Mouse (Mus musculus) heart, postnatal 36 days (tissue): ENCODE results near the gene Galnt2. TPM values are rescaled to one million over a fixed set of nuclear protein-coding genes. Genes with fewer than 3 reads are reported as not detected.

Experiments used
- DNase-seq, 2 experiments: peaks; one replicate each; pipeline ENCODE4 v3.0.0; 2021 to 2022
- intact Hi-C: fragments of 180-260 bp; cut with DNase I; formaldehyde crosslinking; loops from one replicate; pipeline ENCODE4 v1.15.1; 2025
- total RNA-seq, 2 experiments: library from RNA; stranded (reverse); gene quantifications; 2 replicates each; pipeline ENCODE4 v1.2.3; 2021

The Galnt2 gene
- total RNA-seq, 2 experiments from 2014 or later: 32.1 to 34.2 TPM

- intact Hi-C loops: no loop called here
- no peak for DNase-seq
Observed at GRCm38 (mm10) chr8:124351636-124352035, 120.4 kb downstream of the Galnt2 start.

- intact Hi-C loops: no loop called here
Observed at GRCm38 (mm10) chr8:124360911-124361310, 129.7 kb downstream of the Galnt2 start.

GRCm38 (mm10) chr8:124361773-124362427, 130.7 kb downstream of the Galnt2 start:
- intact Hi-C loops: no loop called here
- DNase-seq: no peak

More at GRCm38 (mm10) chr8:124360911-124361310, 129.7 kb downstream of the Galnt2 start:
- no peak for DNase-seq

- intact Hi-C loops: no loop called here
- no peak for DNase-seq
Observed at GRCm38 (mm10) chr8:124362589-124362988, 131.4 kb downstream of the Galnt2 start.

GRCm38 (mm10) chr8:124363337-124363736, 132.1 kb downstream of the Galnt2 start:
- DNase-seq: no peak
- intact Hi-C loops: no loop called here

GRCm38 (mm10) chr8:124368213-124368612, 137.0 kb downstream of the Galnt2 start:
- peak; percentile 60 to 74 for DNase-seq
- intact Hi-C loops: no loop called here

- DNase-seq: no peak
- intact Hi-C loops: no loop called here
Observed at GRCm38 (mm10) chr8:124370422-124371183, 139.4 kb downstream of the Galnt2 start.

GRCm38 (mm10) chr8:124371410-124372123, 140.4 kb downstream of the Galnt2 start:
- intact Hi-C loops: no loop called here
- no peak for DNase-seq

- intact Hi-C loops: no loop called here
- no peak for DNase-seq
Observed at GRCm38 (mm10) chr8:124373753-124374152, 142.6 kb downstream of the Galnt2 start.

- intact Hi-C loops: no loop called here
- no peak for DNase-seq
Observed at GRCm38 (mm10) chr8:124375168-124375567, 144.0 kb downstream of the Galnt2 start.

GRCm38 (mm10) chr8:124375727-124376126, 144.5 kb downstream of the Galnt2 start:
- no peak for DNase-seq
- intact Hi-C loops: no loop called here

- no peak for DNase-seq
- intact Hi-C loops: no loop called here
Observed at GRCm38 (mm10) chr8:124376406-124376805, 145.2 kb downstream of the Galnt2 start.

GRCm38 (mm10) chr8:124379289-124379688, 148.1 kb downstream of the Galnt2 start:
- intact Hi-C loops: no loop called here
- no peak for DNase-seq

GRCm38 (mm10) chr8:124382235-124382634, 151.0 kb downstream of the Galnt2 start:
- DNase-seq: no peak
- intact Hi-C loops: no loop called here

GRCm38 (mm10) chr8:124384336-124384735, 153.1 kb downstream of the Galnt2 start:
- intact Hi-C loops: no loop called here
- no peak for DNase-seq

- intact Hi-C loops: no loop called here
- no peak for DNase-seq
Observed at GRCm38 (mm10) chr8:124386225-124386899, 155.2 kb downstream of the Galnt2 start.

GRCm38 (mm10) chr8:124389495-124389894, 158.3 kb downstream of the Galnt2 start:
- intact Hi-C loops: no loop called here
- no peak for DNase-seq

GRCm38 (mm10) chr8:124391191-124391590, 160.0 kb downstream of the Galnt2 start:
- intact Hi-C loops: no loop called here

GRCm38 (mm10) chr8:124392271-124393012, 161.3 kb downstream of the Galnt2 start:
- intact Hi-C loops: no loop called here
- no peak for DNase-seq

More at GRCm38 (mm10) chr8:124391191-124391590, 160.0 kb downstream of the Galnt2 start:
- no peak for DNase-seq

- DNase-seq: no peak
- intact Hi-C loops: no loop called here
Observed at GRCm38 (mm10) chr8:124393013-124393412, 161.8 kb downstream of the Galnt2 start.
